ENCODE assay signal across 29 mouse cellular contexts in the genomic region with DNA sequence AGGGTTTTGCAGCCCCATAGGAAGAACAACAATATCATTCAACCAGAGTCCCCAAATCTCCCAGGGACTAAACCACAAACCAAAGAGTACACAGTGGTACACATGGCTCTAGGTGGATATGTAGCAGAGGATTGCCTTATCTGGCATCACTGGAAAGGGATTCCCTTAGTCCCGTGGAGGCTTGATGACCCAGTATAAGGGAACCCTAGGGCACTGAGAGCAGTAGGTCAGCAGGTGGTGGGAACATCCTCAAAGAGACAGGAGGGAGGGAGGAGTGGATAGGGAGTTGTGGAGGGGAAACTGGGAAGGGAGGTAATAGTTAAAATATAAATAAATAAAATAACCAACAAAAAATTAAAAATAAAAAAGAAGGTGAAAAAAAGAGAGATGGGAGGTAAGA.
"Had no signal": no experiment of that assay in that cellular context is flagged by ENCODE, and none has a peak within 500 bp of the region (broad histone marks: within the 10 kb centered on the region; RNA-seq: fewer than 3 reads in every experiment).

No protein-coding gene starts in this region.

- H3K27me3 ChIP-seq: limb, embryonic 12.5 days; limb, embryonic 13.5 days; limb, embryonic 15.5 days; liver, embryonic 12.5 days; liver, embryonic 13.5 days; liver, embryonic 15.5 days; megakaryocyte, embryonic 14.5 days; midbrain, embryonic 12.5 days; midbrain, embryonic 13.5 days; midbrain, embryonic 15.5 days; neural tube, embryonic 12.5 days had no signal

- H3K9ac ChIP-seq: limb, embryonic 12.5 days; limb, embryonic 13.5 days; limb, embryonic 15.5 days; liver, embryonic 12.5 days; liver, embryonic 13.5 days; liver, embryonic 14.5 days; liver, embryonic 15.5 days; liver, postnatal 0 days; midbrain, embryonic 12.5 days; midbrain, embryonic 13.5 days; midbrain, embryonic 15.5 days; neural tube, embryonic 12.5 days had no signal

- H3K27ac ChIP-seq: left cerebral cortex, adult 2 months; limb, embryonic 10.5 days; limb, embryonic 12.5 days; limb, embryonic 13.5 days; limb, embryonic 15.5 days; liver, embryonic 12.5 days; liver, embryonic 13.5 days; liver, embryonic 14.5 days; liver, embryonic 15.5 days; macrophage; midbrain, embryonic 10.5 days; midbrain, embryonic 12.5 days; midbrain, embryonic 13.5 days; midbrain, embryonic 15.5 days; neural tube, embryonic 12.5 days had no signal

- H3K4me3 ChIP-seq: left cerebral cortex, adult 2 months; limb, embryonic 10.5 days; limb, embryonic 12.5 days; limb, embryonic 13.5 days; limb, embryonic 15.5 days; liver, embryonic 12.5 days; liver, embryonic 13.5 days; liver, embryonic 15.5 days; megakaryocyte, embryonic 14.5 days; midbrain, embryonic 10.5 days; midbrain, embryonic 12.5 days; midbrain, embryonic 13.5 days; midbrain, embryonic 15.5 days; myocyte; neural tube, embryonic 12.5 days had no signal

- H3K9me3 ChIP-seq: limb, embryonic 10.5 days; limb, embryonic 12.5 days; limb, embryonic 13.5 days; limb, embryonic 15.5 days; liver, embryonic 12.5 days; liver, embryonic 13.5 days; liver, embryonic 15.5 days; megakaryocyte, embryonic 14.5 days; midbrain, embryonic 10.5 days; midbrain, embryonic 12.5 days; midbrain, embryonic 13.5 days; midbrain, embryonic 15.5 days; neural tube, embryonic 12.5 days had no signal

- ATAC-seq: liver, embryonic 12.5 days; liver, postnatal 0 days; midbrain, embryonic 13.5 days; midbrain, embryonic 15.5 days; midbrain, embryonic 16.5 days had no signal

- H3K4me2 ChIP-seq: limb, embryonic 12.5 days; limb, embryonic 13.5 days; limb, embryonic 15.5 days; liver, embryonic 11.5 days; liver, embryonic 12.5 days; liver, embryonic 13.5 days; liver, embryonic 15.5 days; midbrain, embryonic 11.5 days; midbrain, embryonic 12.5 days; midbrain, embryonic 13.5 days; midbrain, embryonic 15.5 days; neural tube, embryonic 12.5 days had no signal

- H3K4me1 ChIP-seq: limb, embryonic 10.5 days; limb, embryonic 12.5 days; limb, embryonic 13.5 days; limb, embryonic 15.5 days; liver, embryonic 12.5 days; liver, embryonic 13.5 days; liver, embryonic 15.5 days; megakaryocyte, embryonic 14.5 days; midbrain, embryonic 10.5 days; midbrain, embryonic 12.5 days; midbrain, embryonic 13.5 days; midbrain, embryonic 15.5 days; neural tube, embryonic 12.5 days had no signal

- DNase-seq: left cerebral cortex, postnatal 4 days; liver; liver, embryonic 13.5 days; liver, postnatal 0 days; lung, adult 18-20 months; lung, adult 2 months; lung, postnatal 10 days; lung, postnatal 36 days; lung, postnatal 4 days; midbrain, embryonic 14.5 days had no signal

- H3K36me3 ChIP-seq: limb, embryonic 10.5 days; limb, embryonic 12.5 days; limb, embryonic 13.5 days; limb, embryonic 15.5 days; liver, embryonic 12.5 days; liver, embryonic 13.5 days; liver, embryonic 15.5 days; midbrain, embryonic 10.5 days; midbrain, embryonic 12.5 days; midbrain, embryonic 13.5 days; midbrain, embryonic 15.5 days; neural tube, embryonic 12.5 days had no signal
